Mouse (Mus musculus): Measurements from ENCODE around the gene Mpnd.
"Not testable (repeated sequence)": the region's sequence is repeated elsewhere in the genome, so short reads cannot be mapped to it uniquely, and the experiment has no call there.

Mpnd gene

GRCm38 (mm10) chr17:56038583-56039261 lies 33.2 kb downstream of the Mpnd start:
- DNase-seq (ENCODE audit: low spot score in 2 of 2): no peak

- no peak for DNase-seq (ENCODE audit: low spot score in 2 of 2)
These were observed 33.8 kb downstream of the Mpnd start for GRCm38 (mm10) chr17:56039345-56039744.

GRCm38 (mm10) chr17:56040030-56040856 lies 34.7 kb downstream of the Mpnd start, which contains the start of gene Chaf1a:
Chaf1a (plus strand) TSS chr17:56040439.
- DNase-seq (ENCODE audit: low spot score in 2 of 2): peak; percentile 95 to 97

GRCm38 (mm10) chr17:56040857-56041163 lies 35.3 kb downstream of the Mpnd start:
- DNase-seq (ENCODE audit: low spot score in 2 of 2): no peak

- no peak for DNase-seq (ENCODE audit: low spot score in 2 of 2)
These were observed 45.9 kb downstream of the Mpnd start for GRCm38 (mm10) chr17:56051369-56051768.

GRCm38 (mm10) chr17:56054938-56055337 lies 49.4 kb downstream of the Mpnd start:
- DNase-seq (ENCODE audit: low spot score in 2 of 2): no peak

GRCm38 (mm10) chr17:56055945-56056678 lies 50.6 kb downstream of the Mpnd start:
- DNase-seq (ENCODE audit: low spot score in 2 of 2): no peak

- DNase-seq (ENCODE audit: low spot score in 2 of 2): no peak
These were observed 52.0 kb downstream of the Mpnd start for GRCm38 (mm10) chr17:56057381-56058120.

GRCm38 (mm10) chr17:56062081-56062480 lies 56.6 kb downstream of the Mpnd start:
- DNase-seq (ENCODE audit: low spot score in 2 of 2): no peak

GRCm38 (mm10) chr17:56065715-56066114 lies 60.2 kb downstream of the Mpnd start:
- not testable (repeated sequence) for DNase-seq (ENCODE audit: low spot score in 2 of 2)
